11 mouse cellular contexts compared by ENCODE assay signal in the genomic region with DNA sequence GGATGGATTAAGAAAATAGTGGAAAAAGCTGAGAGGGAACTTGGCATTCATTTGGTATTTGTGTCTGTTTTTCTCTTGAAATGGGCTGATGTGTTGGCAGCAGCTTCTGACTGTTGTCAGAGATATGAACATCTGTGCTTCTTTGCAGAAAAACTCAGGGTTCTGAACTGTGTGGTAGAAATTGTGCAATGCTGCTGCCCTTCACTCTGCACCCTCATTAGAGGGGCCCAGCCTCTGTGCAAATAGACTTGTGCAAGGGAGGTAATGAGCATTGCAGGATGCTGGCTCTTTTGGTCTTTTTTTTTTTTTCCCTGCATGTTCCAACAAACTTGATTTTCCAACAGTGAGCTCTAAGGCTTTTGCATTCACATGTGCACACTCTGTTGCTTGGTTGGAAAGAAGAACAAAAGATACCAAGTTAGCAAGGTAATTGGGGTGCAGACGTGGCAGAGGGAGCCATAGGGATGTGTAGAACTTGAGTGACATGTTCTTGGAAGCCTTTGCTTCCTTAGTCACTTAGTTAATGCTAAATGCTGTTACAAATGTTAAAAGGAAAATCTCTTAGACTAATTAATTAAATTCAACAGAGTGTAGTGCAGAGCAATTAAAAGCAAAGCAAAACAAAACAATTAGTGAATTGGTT. TPM values are rescaled to one million over a fixed set of nuclear protein-coding genes. Genes with fewer than 3 reads are reported as not detected.
DNase-seq lines count a peak whose midpoint lies in the region; ATAC-seq and TF ChIP-seq lines count a peak whose summit lies in the region.
"Had no signal": no experiment of that assay in that cellular context is flagged by ENCODE, and none has a peak within 500 bp of the region (broad histone marks: within the 10 kb centered on the region; RNA-seq: fewer than 3 reads in every experiment).

No protein-coding gene starts in this region.

- H3K9ac ChIP-seq in forebrain, embryonic 11.5 days (ENCODE audit: low read length): no peak overlapping the region
- H3K9ac ChIP-seq in forebrain, postnatal 0 days: no peak overlapping the region
- no peak overlapping the region for H3K9ac ChIP-seq in lung, embryonic 14.5 days
- H3K9ac ChIP-seq: neural tube, embryonic 13.5 days had no signal

- 23% methylated on average over 1 of the region's 1 CpGs for WGBS in forebrain, embryonic 11.5 days
- 38% methylated on average over 1 of the region's 1 CpGs for WGBS in forebrain, embryonic 10.5 days
- 5% methylated on average over 1 of the region's 1 CpGs for WGBS in forebrain, postnatal 0 days
- 35% methylated on average over 1 of the region's 1 CpGs for WGBS in lung, embryonic 14.5 days

- DNase-seq in forebrain, embryonic 11.5 days (ENCODE audit: low spot score): no peak
- DNase-seq in forebrain, embryonic 10.5 days (ENCODE audit: extremely low spot score, low spot score): no peak
- DNase-seq in 3T3-L1 (ENCODE audit: low read depth, low spot score) (peak; percentile 81), MN1 (ENCODE audit: low spot score) (no peak)
- DNase-seq in forebrain, postnatal 0 days: peak; percentile 56
- DNase-seq in lung, embryonic 14.5 days: peak; percentile 81
- DNase-seq in layer of hippocampus, adult 9-11 months: no peak
- no peak for DNase-seq in neural tube, embryonic 10.5 days (ENCODE audit: extremely low spot score, low spot score)
- DNase-seq: kidney, adult 8-10 months; left cerebral cortex, postnatal 4 days had no signal

- no peak overlapping the region for H3K4me2 ChIP-seq in forebrain, embryonic 11.5 days (ENCODE audit: low read depth, low read length, severe bottlenecking)
- no peak overlapping the region for H3K4me2 ChIP-seq in forebrain, postnatal 0 days (ENCODE audit: low read depth)
- H3K4me2 ChIP-seq in lung, embryonic 14.5 days: no peak overlapping the region
- H3K4me2 ChIP-seq: neural tube, embryonic 13.5 days had no signal

- no peaks in the 10 kb centered on the region for H3K36me3 ChIP-seq in forebrain, embryonic 11.5 days (ENCODE audit: control insufficient read depth, insufficient read depth, low read length)
- no peaks in the 10 kb centered on the region for H3K36me3 ChIP-seq in forebrain, embryonic 10.5 days (replicated peaks)
- H3K36me3 ChIP-seq in forebrain, postnatal 0 days (ENCODE audit: insufficient read depth): no peaks in the 10 kb centered on the region
- no peaks in the 10 kb centered on the region for H3K36me3 ChIP-seq in lung, embryonic 14.5 days (ENCODE audit: insufficient read depth)
- H3K36me3 ChIP-seq: neural tube, embryonic 13.5 days had no signal

- ATAC-seq in forebrain, embryonic 11.5 days (replicated peaks; ENCODE audit: low FRiP score): peak; percentile 85
- ATAC-seq in forebrain, postnatal 0 days: peak; percentile 90
- ATAC-seq in lung, embryonic 14.5 days (ENCODE audit: insufficient read depth): peak; percentile 62

- H3K4me3 ChIP-seq in forebrain, embryonic 11.5 days (ENCODE audit: low read depth, low read length): no peak overlapping the region
- no peak overlapping the region for H3K4me3 ChIP-seq in forebrain, embryonic 10.5 days
- H3K4me3 ChIP-seq in forebrain, postnatal 0 days (ENCODE audit: low read depth, low read length): no peak overlapping the region
- no peak overlapping the region for H3K4me3 ChIP-seq in lung, embryonic 14.5 days (ENCODE audit: low read depth, low read length)
- H3K4me3 ChIP-seq: neural tube, embryonic 13.5 days had no signal

- peaks cover 2% of the 10 kb centered on the region; the same call in 1 of the 2 replicates for H3K4me1 ChIP-seq in forebrain, embryonic 11.5 days (replicated peaks; ENCODE audit: control insufficient read depth, insufficient read depth, low read length)
- peaks cover 29% of the 10 kb centered on the region for H3K4me1 ChIP-seq in forebrain, embryonic 10.5 days
- H3K4me1 ChIP-seq in forebrain, postnatal 0 days (ENCODE audit: insufficient read depth): no peaks in the 10 kb centered on the region
- H3K4me1 ChIP-seq in lung, embryonic 14.5 days (ENCODE audit: insufficient read depth): peaks cover 48% of the 10 kb centered on the region

- no peaks in the 10 kb centered on the region for H3K9me3 ChIP-seq in forebrain, embryonic 11.5 days (ENCODE audit: control insufficient read depth, low read length)
- no peaks in the 10 kb centered on the region for H3K9me3 ChIP-seq in forebrain, embryonic 10.5 days
- H3K9me3 ChIP-seq in forebrain, postnatal 0 days (ENCODE audit: low read length): no peaks in the 10 kb centered on the region
- H3K9me3 ChIP-seq in lung, embryonic 14.5 days (ENCODE audit: low read depth, low read length): no peaks in the 10 kb centered on the region
- H3K9me3 ChIP-seq: neural tube, embryonic 13.5 days had no signal

- peaks cover 22% of the 10 kb centered on the region for H3K27me3 ChIP-seq in forebrain, embryonic 11.5 days (ENCODE audit: control insufficient read depth, insufficient read depth, low read length)
- H3K27me3 ChIP-seq in forebrain, embryonic 10.5 days (ENCODE audit: poor library complexity, severe bottlenecking): peaks cover 50% of the 10 kb centered on the region
- peaks cover 40% of the 10 kb centered on the region for H3K27me3 ChIP-seq in forebrain, postnatal 0 days (ENCODE audit: insufficient read depth, low read length)
- H3K27me3 ChIP-seq in lung, embryonic 14.5 days (ENCODE audit: insufficient read depth, low read length): no peaks in the 10 kb centered on the region
- H3K27me3 ChIP-seq: neural tube, embryonic 13.5 days had no signal

- H3K27ac ChIP-seq in forebrain, embryonic 11.5 days (ENCODE audit: low read depth, low read length): no peak overlapping the region
- H3K27ac ChIP-seq in forebrain, embryonic 10.5 days: no peak overlapping the region
- no peak overlapping the region for H3K27ac ChIP-seq in forebrain, postnatal 0 days (ENCODE audit: low read depth, low read length)
- H3K27ac ChIP-seq in lung, embryonic 14.5 days (ENCODE audit: low read depth): 0 out of 2 replicates have a peak overlapping the region, but pooled peaks have one; percentile 3
- H3K27ac ChIP-seq: neural tube, embryonic 13.5 days had no signal

- no peak for TF ChIP-seq CTCF in forebrain, postnatal 0 days (IDR thresholded peaks at IDR 0.05; ENCODE audit: low read depth)
- no peak for TF ChIP-seq CTCF in lung, embryonic 14.5 days (IDR thresholded peaks at IDR 0.05; ENCODE audit: low read depth)

RNA-seq across cellular contexts. Expression of gene Elmo1, which starts 26.6 kb away (rescaled TPM):
- polyA plus RNA-seq in forebrain, embryonic 11.5 days (2014; fragmentation: Nextera tagmentation; extraction: Ambion mirVana): 12.3 and 12.8 TPM in 2 replicates
- 8.9 and 9.4 TPM in 2 replicates for polyA plus RNA-seq in forebrain, embryonic 10.5 days (2016; fragmentation: Nextera tagmentation; extraction: Ambion mirVana)
- 25.8 and 30.9 TPM in 2 replicates for total RNA-seq in forebrain, postnatal 0 days (2014; rRNA removed)
- polyA plus RNA-seq in forebrain, postnatal 0 days (2015; fragmentation: Nextera tagmentation; extraction: Ambion mirVana): 25.5 and 33.5 TPM in 2 replicates
- polyA plus RNA-seq in lung, embryonic 14.5 days (2014; fragmentation: Nextera tagmentation; extraction: Ambion mirVana): 37.8 and 38.5 TPM in 2 replicates

Comparison
In these comparisons a context has a peak if more than half of its experiments do, and no peak if none do; other contexts are left out.
1. DNase-seq: peak in 3T3-L1 (single experiment), forebrain, postnatal 0 days (single experiment) and lung, embryonic 14.5 days (single experiment); none in forebrain, embryonic 11.5 days (single experiment), forebrain, embryonic 10.5 days (single experiment), MN1 (single experiment), layer of hippocampus, adult 9-11 months (single experiment) and neural tube, embryonic 10.5 days (single experiment).
2. Peak in every context shown above with its lines, with median percentiles within 50 percentile points of each other: ATAC-seq.